Mouse (Mus musculus) MN1 (cell line): ENCODE results near the gene Pdzd4.

Source experiments
- DNase-seq: peaks from one replicate; pipeline ENCODE4 v3.0.0-alpha.2; 2016; ENCODE audit warnings: low spot score

The Pdzd4 gene

DNA sequence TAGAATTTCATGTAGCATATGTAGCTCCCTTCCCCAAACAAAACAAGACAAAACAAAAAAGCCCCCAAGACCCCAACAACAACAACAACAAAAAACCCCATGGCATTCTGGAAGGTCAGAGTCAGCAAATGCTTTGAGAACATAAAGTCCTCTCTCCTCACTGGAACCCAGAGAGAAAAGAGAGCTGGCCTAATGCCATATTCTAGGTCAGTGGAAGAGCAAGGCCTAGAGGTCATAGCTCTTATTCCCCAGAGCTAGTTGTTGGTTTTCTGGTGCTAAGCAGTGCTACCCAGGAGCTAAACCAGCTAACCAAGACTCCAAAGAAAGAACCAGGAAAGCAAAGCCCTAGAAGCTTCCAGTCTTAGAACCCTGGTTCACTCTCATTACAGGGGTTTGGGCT, 39.1 kb downstream of the Pdzd4 start:
- peak; percentile 18 for DNase-seq

DNA sequence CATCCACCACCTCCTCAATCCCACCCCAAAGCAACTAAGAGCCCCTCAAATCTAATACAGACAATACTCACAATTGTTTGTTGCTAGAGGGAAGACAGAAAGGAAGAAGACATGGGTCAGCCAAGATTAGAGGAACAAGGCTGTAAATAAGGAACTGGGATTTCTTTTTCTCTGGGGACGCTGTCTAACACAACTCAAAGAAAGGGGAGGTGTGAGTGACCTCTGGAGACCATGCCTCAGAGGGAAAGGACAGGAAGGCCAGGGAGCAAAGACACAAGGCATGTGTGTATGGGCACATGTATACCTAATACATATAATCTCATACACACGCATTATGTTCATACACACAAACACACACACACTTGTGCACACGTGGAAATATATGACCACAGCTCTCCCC, 42.5 kb downstream of the Pdzd4 start:
- DNase-seq, result no peak

GRCm38 (mm10) chrX:73774802-73775483, 49.8 kb downstream of the Pdzd4 start:
- DNase-seq, result peak; percentile 24

GRCm38 (mm10) chrX:73774168-73774760, 50.5 kb downstream of the Pdzd4 start, which contains the start of gene Srpk3:
TSS of gene Srpk3 (plus strand) at chrX:73774405.
- no peak for DNase-seq

GRCm38 (mm10) chrX:73767267-73767666, 57.5 kb downstream of the Pdzd4 start:
- no peak for DNase-seq

DNA sequence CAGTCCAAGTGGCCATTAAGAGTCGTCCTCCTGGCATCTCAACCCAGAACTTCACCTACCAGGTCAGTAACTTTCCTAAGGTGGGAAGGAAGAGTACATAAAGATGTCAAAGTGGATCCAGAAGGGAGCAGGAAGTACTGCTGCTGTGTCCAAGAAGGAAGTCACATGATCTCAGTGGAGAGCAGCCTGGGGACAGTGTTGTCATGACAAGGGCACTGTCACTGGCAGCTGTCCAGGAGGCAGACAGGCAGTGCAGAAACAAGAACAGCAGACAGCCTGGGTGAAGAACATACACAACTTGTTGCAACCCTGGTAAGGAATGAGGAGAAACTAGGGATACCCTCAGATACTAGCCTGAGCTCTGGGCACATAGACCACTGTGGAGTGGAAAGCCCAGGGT, 59.5 kb downstream of the Pdzd4 start:
- no peak for DNase-seq

- no peak for DNase-seq
Measured at GRCm38 (mm10) chrX:73758611-73759290, 66.0 kb downstream of the Pdzd4 start.

GRCm38 (mm10) chrX:73756334-73757140, 68.2 kb downstream of the Pdzd4 start, which contains the start of gene Plxnb3:
TSS of gene Plxnb3 (plus strand) at chrX:73757090.
- no peak for DNase-seq

GRCm38 (mm10) chrX:73748977-73749376, 75.8 kb downstream of the Pdzd4 start:
- no peak for DNase-seq

DNA sequence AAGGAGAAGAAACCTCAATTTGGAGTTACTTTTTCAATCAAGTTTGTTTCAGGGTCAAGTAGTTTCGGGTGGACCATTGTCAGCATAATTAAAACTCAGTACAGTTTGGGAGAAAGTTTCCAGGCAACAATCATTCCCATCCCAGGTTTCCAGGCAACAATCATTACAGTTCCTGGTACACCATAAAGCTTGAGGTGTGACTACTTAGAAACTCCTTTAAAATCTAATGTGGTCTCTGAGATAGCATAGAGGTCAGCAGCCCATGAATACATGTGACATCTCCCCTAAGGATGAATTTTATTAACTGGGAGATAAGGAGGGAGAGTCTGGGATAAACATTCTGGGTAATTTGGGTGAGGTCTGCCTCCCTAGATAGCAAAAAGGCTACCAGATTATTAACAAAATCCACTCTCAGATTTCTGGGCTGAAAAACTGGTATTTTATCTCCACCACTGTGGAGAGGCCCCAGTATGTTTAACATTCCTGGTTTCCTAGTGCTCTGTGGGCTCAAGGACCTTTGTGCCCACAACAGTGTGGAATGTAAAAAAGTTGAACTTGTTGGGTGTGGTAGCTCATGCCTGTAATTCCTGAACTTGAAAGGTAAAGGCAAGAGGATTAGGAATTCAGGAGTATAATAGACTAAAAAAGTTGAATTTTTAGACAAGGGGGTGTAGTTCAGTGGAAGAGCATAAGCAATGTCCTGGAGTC, 79.8 kb downstream of the Pdzd4 start:
- DNase-seq, result no peak
